15 mouse cellular contexts compared by ENCODE assay signal in genomic region chr12:33336561-33337125, GRCm38 (mm10). TPM values are rescaled to one million over a fixed set of nuclear protein-coding genes. Genes with fewer than 3 reads are reported as not detected.
DNase-seq lines count a peak whose midpoint lies in the region; ATAC-seq and TF ChIP-seq lines count a peak whose summit lies in the region.
"Had no signal": no experiment of that assay in that cellular context is flagged by ENCODE, and none has a peak within 500 bp of the region (broad histone marks: within the 10 kb centered on the region; RNA-seq: fewer than 3 reads in every experiment).

No protein-coding gene starts in this region.

- H3K27me3 ChIP-seq in forebrain, embryonic 15.5 days = no peaks in the 10 kb centered on the region
- H3K27me3 ChIP-seq in forebrain, embryonic 11.5 days (ENCODE audit: control insufficient read depth, insufficient read depth, low read length) = no peaks in the 10 kb centered on the region
- H3K27me3 ChIP-seq in limb, embryonic 10.5 days (ENCODE audit: low read depth, poor library complexity, severe bottlenecking) = no peaks in the 10 kb centered on the region
- H3K27me3 ChIP-seq: Patski had no signal

- intact Hi-C loops in left cerebral cortex, adult 2 months (cut with DNase I) = no loop called here

- H3K9me3 ChIP-seq in forebrain, embryonic 15.5 days = no peaks in the 10 kb centered on the region
- H3K9me3 ChIP-seq in forebrain, embryonic 11.5 days (ENCODE audit: control insufficient read depth, low read length) = no peaks in the 10 kb centered on the region
- H3K9me3 ChIP-seq in limb, embryonic 10.5 days (replicated peaks) = no peaks in the 10 kb centered on the region
- H3K9me3 ChIP-seq: midbrain, embryonic 12.5 days had no signal

- H3K4me1 ChIP-seq in forebrain, embryonic 15.5 days = peaks cover 55% of the 10 kb centered on the region
- 0 out of 2 replicates have a peak, but pooled peaks cover 2% of the 10 kb centered on the region for H3K4me1 ChIP-seq in forebrain, embryonic 11.5 days (replicated peaks; ENCODE audit: control insufficient read depth, insufficient read depth, low read length)
- 0 out of 2 replicates have a peak, but pooled peaks cover 5% of the 10 kb centered on the region for H3K4me1 ChIP-seq in limb, embryonic 10.5 days

- TF ChIP-seq CTCF in left cerebral cortex, adult 2 months (IDR thresholded peaks at IDR 0.05) = peak; percentile 33

- no peak overlapping the region for H3K4me2 ChIP-seq in forebrain, embryonic 15.5 days (replicated peaks)
- H3K4me2 ChIP-seq in forebrain, embryonic 11.5 days (ENCODE audit: low read depth, low read length, severe bottlenecking) = no peak overlapping the region
- H3K4me2 ChIP-seq: midbrain, embryonic 12.5 days had no signal

- no peaks in the 10 kb centered on the region for H3K36me3 ChIP-seq in forebrain, embryonic 15.5 days
- H3K36me3 ChIP-seq in forebrain, embryonic 11.5 days (ENCODE audit: control insufficient read depth, insufficient read depth, low read length) = no peaks in the 10 kb centered on the region
- H3K36me3 ChIP-seq in limb, embryonic 10.5 days = no peaks in the 10 kb centered on the region
- H3K36me3 ChIP-seq: midbrain, embryonic 12.5 days had no signal

- no peak for DNase-seq in forebrain, embryonic 11.5 days (ENCODE audit: low spot score)
- DNase-seq in left cerebral cortex, adult 2 months (ENCODE audit: extremely low spot score in 1 of 2, low spot score in 2 of 2) = no peak
- no peak for DNase-seq in left cerebral cortex, adult 9 months (ENCODE audit: low spot score in 2 of 2)
- DNase-seq in right cerebral cortex, postnatal 4 days = peak; percentile 39
- no peak for DNase-seq in right cerebral cortex, adult 18-20 months
- DNase-seq in adrenal gland, adult 2 months = no peak
- no peak for DNase-seq in limb, embryonic 10.5 days (ENCODE audit: low spot score)
- DNase-seq: adrenal gland, postnatal 25 days; cerebellum, adult 9-11 months; heart, postnatal 4 days had no signal

- H3K4me3 ChIP-seq in forebrain, embryonic 15.5 days = no peak overlapping the region
- no peak overlapping the region for H3K4me3 ChIP-seq in forebrain, embryonic 11.5 days (ENCODE audit: low read depth, low read length)
- no peak overlapping the region for H3K4me3 ChIP-seq in left cerebral cortex, adult 2 months
- no peak overlapping the region for H3K4me3 ChIP-seq in limb, embryonic 10.5 days
- H3K4me3 ChIP-seq: midbrain, embryonic 12.5 days had no signal

- no peak overlapping the region for H3K9ac ChIP-seq in forebrain, embryonic 15.5 days (replicated peaks)
- no peak overlapping the region for H3K9ac ChIP-seq in forebrain, embryonic 11.5 days (ENCODE audit: low read length)
- H3K9ac ChIP-seq: midbrain, embryonic 12.5 days had no signal

- peak overlapping the region; percentile 76 for H3K27ac ChIP-seq in forebrain, embryonic 15.5 days (replicated peaks)
- no peak overlapping the region for H3K27ac ChIP-seq in forebrain, embryonic 11.5 days (ENCODE audit: low read depth, low read length)
- no peak overlapping the region for H3K27ac ChIP-seq in left cerebral cortex, adult 2 months
- H3K27ac ChIP-seq in limb, embryonic 10.5 days = no peak overlapping the region
- H3K27ac ChIP-seq: midbrain, embryonic 12.5 days had no signal

- WGBS in forebrain, embryonic 15.5 days = 46% methylated on average over 10 of the region's 10 CpGs
- WGBS in forebrain, embryonic 11.5 days = 74% methylated on average over 10 of the region's 10 CpGs
- 72% methylated on average over 10 of the region's 10 CpGs for WGBS in limb, embryonic 10.5 days

- peak; percentile 23; the same call in 1 of the 2 replicates for ATAC-seq in forebrain, embryonic 15.5 days (replicated peaks)
- ATAC-seq in forebrain, embryonic 11.5 days (replicated peaks; ENCODE audit: low FRiP score) = no peak
- ATAC-seq: Patski had no signal

RNA-seq across cellular contexts. Expression of gene Efcab10, which starts 58.0 kb away (rescaled TPM):
- polyA plus RNA-seq in forebrain, embryonic 15.5 days (2015; fragmentation: Nextera tagmentation; extraction: Ambion mirVana) = 2.6 and 3.1 TPM in 2 replicates
- polyA plus RNA-seq in forebrain, embryonic 11.5 days (2014; fragmentation: Nextera tagmentation; extraction: Ambion mirVana) = 0.49 TPM in 1 of 2 replicates, not detected in the other
- 1 to 10 TPM; 1.5 to 2.6 TPM for total RNA-seq in left cerebral cortex, adult 2 months (2021)
- total RNA-seq in adrenal gland, adult 2 months (2021) = under 1 TPM in 1 of 2 experiments, not detected in 1; 0.45 TPM
- not detected in 2 replicates for polyA plus RNA-seq in adrenal gland, adult 2 months (2012; rRNA removed)
- 0.39 and 0.83 TPM in 2 replicates for polyA plus RNA-seq in limb, embryonic 10.5 days (2016; fragmentation: Nextera tagmentation; extraction: Ambion mirVana)
- total RNA-seq: granulocyte monocyte progenitor cell, adult 5-6 weeks; heart, postnatal 4 days had no signal
- polyA plus RNA-seq: liver, embryonic 16.5 days; Patski had no signal
